Mouse (Mus musculus): Measurements from ENCODE around the gene Tmed10. TPM values are rescaled to one million over a fixed set of nuclear protein-coding genes. Genes with fewer than 3 reads are reported as not detected.

Gene Tmed10
- total and polyA plus RNA-seq, 3 experiments = 60.0 to 211 (median 70.2) TPM

- in situ Hi-C loops (cut with MboI; ENCODE audit: low pct_ligation_motif_present, low pct_unique_long_range_greater_than_20kb, low sequenced_read_pairs) = no loop called here
- Histone ChIP-seq H3K27me3 (replicated peaks) (no peaks in the 10 kb centered on the region), H3K9ac (ENCODE audit: insufficient read depth, low read depth) (no peak overlapping the region), H3K36me3 (replicated peaks in 1 of 2; ENCODE audit: control insufficient read depth in 1 of 2, insufficient read depth in 1 of 2, low read length in 1 of 2) (no peaks in the 10 kb centered on the region), H3K9me3 (replicated peaks; ENCODE audit: low read length) (peaks cover 9% of the 10 kb centered on the region), H3K4me2 (ENCODE audit: insufficient read depth, low read depth, poor library complexity, severe bottlenecking) (no peak overlapping the region), H3K4me3 (replicated peaks in 1 of 3; ENCODE audit: low read depth in 2 of 3, low read length in 2 of 3, poor library complexity in 1 of 3) (no peak overlapping the region), H3K4me1 (ENCODE audit: control insufficient read depth in 1 of 2, insufficient read depth in 2 of 2) (peaks cover 0 to 9% of the 10 kb centered on the region in 2 experiments; a peak in 3 of 4 replicates), H3K27ac (ENCODE audit: insufficient read depth, low read depth) (no peak overlapping the region), H3K79me2 (replicated peaks; ENCODE audit: control insufficient read depth, extremely low read depth, insufficient read depth, poor library complexity, severe bottlenecking) (no peaks in the 10 kb centered on the region)
- DNase-seq (ENCODE audit: extremely low read depth) = no peak
- TF ChIP-seq NELFE (IDR thresholded peaks at IDR 0.05; ENCODE audit: low read depth, low read length) (no peak), NRF1 (IDR thresholded peaks at IDR 0.05; ENCODE audit: low read depth, low read length) (no peak), MYC (IDR thresholded peaks at IDR 0.05; ENCODE audit: low read depth, low read length) (no peak), POLR2AphosphoS2 (IDR thresholded peaks at IDR 0.05; ENCODE audit: low read depth, low read length) (no peak), ZKSCAN1 (IDR thresholded peaks at IDR 0.05; ENCODE audit: borderline replicate concordance, low read depth, low read length) (no peak)
- dilution Hi-C loops (cut with MboI; ENCODE audit: extremely low pct_ligation_motif_present, extremely low pct_unique_long_range_greater_than_20kb, low sequenced_read_pairs) = no loop called here
Observed at GRCm38 (mm10) chr12:85415876-85416275, 41.2 kb upstream of the Tmed10 start.

DNA sequence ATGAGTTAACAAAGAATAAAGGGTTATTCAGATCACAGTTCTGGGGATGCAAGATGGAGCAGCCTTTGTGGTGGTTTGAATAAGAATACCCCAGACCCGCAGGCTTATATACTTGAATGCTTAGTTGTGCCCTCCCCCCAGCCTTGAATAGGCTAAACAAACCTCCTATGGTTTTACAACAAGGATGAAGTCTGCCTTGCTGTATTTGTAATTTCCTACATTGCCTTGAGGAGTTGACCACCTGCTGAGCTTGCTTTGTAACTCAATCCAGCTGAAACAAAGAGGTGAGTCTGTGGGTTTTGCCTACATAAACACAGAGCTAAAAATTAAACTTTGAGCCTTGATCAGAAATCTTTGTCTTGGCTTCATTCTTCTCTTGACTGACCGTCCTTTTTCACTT is 36.5 kb upstream of the Tmed10 start:
- H3K36me3 ChIP-seq (replicated peaks in 1 of 2; ENCODE audit: control insufficient read depth in 1 of 2, insufficient read depth in 1 of 2, low read length in 1 of 2) = no peaks in the 10 kb centered on the region
- no peak for TF ChIP-seq MXI1 (IDR thresholded peaks at IDR 0.05; ENCODE audit: low read depth, low read length)
- TF ChIP-seq ZNF384 (IDR thresholded peaks at IDR 0.05; ENCODE audit: low read depth, low read length) = no peak
- TF ChIP-seq USF2 (conservative IDR thresholded peaks at IDR 0.05; ENCODE audit: low read depth, low read length) = no peak
- no peak for TF ChIP-seq E2F4 (IDR thresholded peaks at IDR 0.05; ENCODE audit: insufficient replicate concordance, low read depth, low read length)
- TF ChIP-seq MAX (IDR thresholded peaks at IDR 0.05; ENCODE audit: low read length) = no peak
- TF ChIP-seq SMC3 (IDR thresholded peaks at IDR 0.05; ENCODE audit: low read depth, low read length) = no peak
- TF ChIP-seq IRF4 (IDR thresholded peaks at IDR 0.05; ENCODE audit: low read depth, low read length) = no peak
- TF ChIP-seq POLR2A (IDR thresholded peaks at IDR 0.05; ENCODE audit: low read depth, low read length) = no peak
- no peak for TF ChIP-seq ZC3H11A (IDR thresholded peaks at IDR 0.05; ENCODE audit: low read depth, low read length)
- no peak for TF ChIP-seq NRF1 (IDR thresholded peaks at IDR 0.05; ENCODE audit: low read depth, low read length)
- TF ChIP-seq MEF2A (IDR thresholded peaks at IDR 0.05; ENCODE audit: borderline replicate concordance, low read depth, low read length) = no peak
- TF ChIP-seq CHD2 (IDR thresholded peaks at IDR 0.05; ENCODE audit: low read length) = no peak
- TF ChIP-seq USF1 (IDR thresholded peaks at IDR 0.05; ENCODE audit: low read depth, low read length) = no peak
- TF ChIP-seq POLR2AphosphoS2 (IDR thresholded peaks at IDR 0.05; ENCODE audit: low read depth, low read length) = no peak
- no peak for TF ChIP-seq KAT2A (IDR thresholded peaks at IDR 0.05; ENCODE audit: insufficient replicate concordance, low read length)
- TF ChIP-seq TBP (conservative IDR thresholded peaks at IDR 0.05; ENCODE audit: low read depth, low read length) = no peak
- no peaks in the 10 kb centered on the region for H3K27me3 ChIP-seq (replicated peaks)

More for the DNA sequence above, 36.5 kb upstream of the Tmed10 start:
- no peak for DNase-seq (ENCODE audit: extremely low read depth)
- Histone ChIP-seq H3K79me2 (replicated peaks; ENCODE audit: control insufficient read depth, extremely low read depth, insufficient read depth, poor library complexity, severe bottlenecking) (no peaks in the 10 kb centered on the region), H3K4me2 (ENCODE audit: insufficient read depth, low read depth, poor library complexity, severe bottlenecking) (no peak overlapping the region), H3K4me1 (ENCODE audit: control insufficient read depth in 1 of 2, insufficient read depth in 2 of 2) (0 out of 4 replicates have a peak, but pooled peaks cover 0 to 5% of the 10 kb centered on the region in 2 experiments), H3K9ac (ENCODE audit: insufficient read depth, low read depth) (no peak overlapping the region), H3K4me3 (replicated peaks in 1 of 3; ENCODE audit: low read depth in 2 of 3, low read length in 2 of 3, poor library complexity in 1 of 3) (no peak overlapping the region), H3K27ac (ENCODE audit: insufficient read depth, low read depth) (no peak overlapping the region), H3K9me3 (replicated peaks; ENCODE audit: low read length) (peaks cover 12% of the 10 kb centered on the region)
- dilution Hi-C loops (cut with MboI; ENCODE audit: extremely low pct_ligation_motif_present, extremely low pct_unique_long_range_greater_than_20kb, low sequenced_read_pairs) = no loop called here
- in situ Hi-C loops (cut with MboI; ENCODE audit: low pct_ligation_motif_present, low pct_unique_long_range_greater_than_20kb, low sequenced_read_pairs) = no loop called here

All from CH12.LX (cell line).